Mouse (Mus musculus): Measurements from ENCODE around the gene Rhoa. TPM values are rescaled to one million over a fixed set of nuclear protein-coding genes. Genes with fewer than 3 reads are reported as not detected.
"Not testable (repeated sequence)": the region's sequence is repeated elsewhere in the genome, so short reads cannot be mapped to it uniquely, and the experiment has no call there.

Gene Rhoa
- polyA plus RNA-seq, 1 experiment from 2014 or later = 385 TPM

DNA sequence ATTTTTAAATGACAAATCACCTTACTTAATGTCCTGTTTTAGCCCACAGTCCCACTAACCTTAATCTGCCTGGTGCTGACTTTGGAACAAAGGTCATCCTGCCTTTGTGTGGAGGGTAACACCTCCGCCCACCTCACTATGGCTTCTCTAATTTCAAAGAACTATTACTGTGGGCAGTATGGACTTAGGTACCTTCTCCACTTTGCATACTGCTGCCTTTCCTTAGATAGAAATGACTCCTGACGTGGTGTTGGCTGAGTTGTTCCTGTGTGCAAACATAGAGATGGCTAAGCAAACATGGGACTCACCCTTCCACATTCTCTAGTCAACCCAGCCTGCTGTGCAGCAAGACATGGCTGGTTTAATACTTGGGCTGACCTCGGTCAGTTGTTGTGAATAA lies 4.1 kb upstream of the Rhoa start:
- Histone ChIP-seq H3K27ac (no peak overlapping the region), H3K36me3 (peaks cover 57% of the 10 kb centered on the region), H3K27me3 (ENCODE audit: insufficient read depth, poor library complexity, severe bottlenecking) (no peaks in the 10 kb centered on the region), H3K4me1 (replicated peaks) (peaks cover 24% of the 10 kb centered on the region), H3K4me3 (no peak overlapping the region), H3K9me3 (no peaks in the 10 kb centered on the region)
- DNase-seq (ENCODE audit: low spot score) = no peak
- WGBS = 85% methylated on average over 3 of the region's 3 CpGs

DNA sequence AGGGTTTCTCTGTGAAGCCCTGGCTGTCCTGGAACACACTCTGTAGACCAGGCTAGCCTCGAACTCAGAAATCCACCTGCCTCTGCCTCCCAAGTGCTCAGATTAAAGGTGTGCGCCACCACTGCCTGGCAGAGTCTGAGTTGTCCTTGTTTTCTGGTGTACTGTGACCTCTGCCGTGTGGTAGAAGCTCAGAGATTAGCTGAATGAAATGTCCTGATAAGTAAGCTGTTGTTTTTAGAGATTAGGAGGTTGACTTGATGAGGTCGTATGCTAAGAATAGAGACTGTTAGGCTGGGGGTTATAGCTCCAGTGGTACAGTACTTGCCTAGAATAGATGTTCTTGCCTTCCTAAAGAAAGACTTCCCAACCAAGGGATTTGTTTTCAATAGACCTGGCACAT lies 1.2 kb upstream of the Rhoa start:
- Histone ChIP-seq H3K27ac (peak overlapping the region; percentile 99; the same call in 1 of the 2 replicates), H3K9me3 (no peaks in the 10 kb centered on the region), H3K4me3 (peak overlapping the region; percentile 93), H3K36me3 (peaks cover 44% of the 10 kb centered on the region), H3K4me1 (replicated peaks) (peaks cover 35% of the 10 kb centered on the region), H3K27me3 (ENCODE audit: insufficient read depth, poor library complexity, severe bottlenecking) (no peaks in the 10 kb centered on the region)
- DNase-seq (ENCODE audit: low spot score) = no peak
- 85% methylated on average over 4 of the region's 4 CpGs for WGBS

DNA sequence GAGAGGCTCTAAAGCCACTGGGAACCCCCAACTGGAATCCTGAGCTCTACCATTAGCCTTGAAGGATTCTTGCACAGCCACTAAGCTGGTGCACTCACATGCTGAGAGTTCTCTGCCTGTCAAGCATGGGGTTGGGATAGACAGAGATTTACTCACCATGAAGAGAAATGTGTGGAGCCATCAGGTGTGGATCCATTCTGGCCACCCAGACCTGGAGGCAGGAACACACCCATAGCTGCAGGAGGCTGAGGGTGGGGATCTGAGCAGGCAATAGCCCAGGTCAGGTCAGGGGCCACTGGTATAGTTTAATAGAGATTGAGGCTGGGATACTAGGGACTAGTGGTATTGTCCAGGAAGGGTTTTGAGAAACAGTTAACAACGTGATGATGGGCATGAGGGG lies 759 bp upstream of the Rhoa start:
- H3K27me3 ChIP-seq (ENCODE audit: insufficient read depth, poor library complexity, severe bottlenecking) = no peaks in the 10 kb centered on the region
- no peak for DNase-seq (ENCODE audit: low spot score)
- no peaks in the 10 kb centered on the region for H3K9me3 ChIP-seq
- peak overlapping the region; percentile 93 for H3K4me3 ChIP-seq
- H3K4me1 ChIP-seq (replicated peaks) = peaks cover 35% of the 10 kb centered on the region
- peak overlapping the region; percentile 99 for H3K27ac ChIP-seq
- H3K36me3 ChIP-seq = peaks cover 41% of the 10 kb centered on the region
- 5% methylated on average over 1 of the region's 1 CpGs for WGBS

DNA sequence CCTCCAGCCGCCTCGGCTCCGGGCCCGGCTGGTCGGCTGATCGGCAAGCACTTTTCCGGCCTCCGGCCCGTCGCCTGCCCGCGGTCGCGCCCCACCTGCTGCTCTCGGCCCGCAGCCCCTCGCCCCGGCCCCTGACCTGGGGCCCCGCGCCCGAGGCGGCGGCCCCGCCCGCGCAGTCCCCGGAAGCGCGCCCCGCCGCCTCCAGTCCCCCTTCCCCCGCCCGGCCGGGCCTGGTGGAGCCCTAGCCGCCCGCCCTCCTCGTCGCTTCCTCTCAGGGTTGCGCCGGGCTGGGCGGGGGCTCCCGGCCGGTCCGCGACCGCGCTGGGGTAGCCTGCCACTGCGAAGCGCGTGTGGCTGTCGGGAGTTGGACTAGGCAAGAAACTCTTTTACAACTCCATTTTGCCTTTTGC lies 647 bp downstream of the Rhoa start:
- no peak for DNase-seq (ENCODE audit: low spot score)
- Histone ChIP-seq H3K4me1 (replicated peaks) (peaks cover 35% of the 10 kb centered on the region), H3K27ac (peak overlapping the region; percentile 99), H3K36me3 (peaks cover 28% of the 10 kb centered on the region), H3K9me3 (no peaks in the 10 kb centered on the region), H3K4me3 (peak overlapping the region; percentile 93), H3K27me3 (ENCODE audit: insufficient read depth, poor library complexity, severe bottlenecking) (no peaks in the 10 kb centered on the region)
- under 1% methylated on average over 51 of the region's 51 CpGs for WGBS

DNA sequence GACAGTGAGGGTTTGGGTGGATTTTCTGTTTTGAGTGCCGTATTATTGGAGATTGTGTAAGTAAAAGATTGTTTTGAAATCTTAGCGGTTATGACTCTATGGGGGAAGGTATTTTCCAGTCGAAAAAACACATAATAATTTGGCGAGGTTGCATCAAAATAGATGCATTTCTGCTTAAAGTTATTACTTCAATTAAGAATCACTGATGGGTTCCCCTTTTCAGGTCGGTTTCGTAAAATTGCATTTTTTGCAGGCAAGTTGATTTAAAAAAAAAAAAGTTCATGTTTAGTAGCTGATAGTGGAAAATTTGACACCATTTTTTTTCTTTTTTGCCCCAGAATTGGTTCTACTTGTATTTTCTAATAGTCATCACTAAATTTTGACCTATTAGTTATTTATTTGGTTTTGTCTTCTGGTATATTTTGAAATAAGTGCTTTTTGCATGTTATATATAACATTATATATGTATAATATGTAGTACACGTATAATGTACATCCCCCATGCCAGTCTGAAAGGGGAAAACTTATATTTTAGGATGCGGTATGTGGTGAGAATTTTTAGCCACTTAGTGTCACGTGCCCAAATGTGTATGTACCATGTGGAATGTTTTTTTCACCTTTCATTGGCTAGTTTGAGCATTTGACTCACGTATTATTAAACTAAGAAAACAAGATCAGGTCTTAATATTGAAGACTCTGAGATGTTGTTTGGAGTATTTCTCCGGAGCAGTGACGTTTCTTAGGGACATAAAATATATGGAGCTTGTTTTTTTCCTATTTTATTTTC lies 1.3 kb downstream of the Rhoa start:
- Histone ChIP-seq H3K9me3 (no peaks in the 10 kb centered on the region), H3K36me3 (peaks cover 22% of the 10 kb centered on the region), H3K4me3 (peak overlapping the region; percentile 93), H3K27me3 (ENCODE audit: insufficient read depth, poor library complexity, severe bottlenecking) (no peaks in the 10 kb centered on the region), H3K4me1 (replicated peaks) (peaks cover 35% of the 10 kb centered on the region), H3K27ac (peak overlapping the region; percentile 99)
- DNase-seq (ENCODE audit: low spot score) = no peak
- 29% methylated on average over 12 of the region's 12 CpGs for WGBS

DNA sequence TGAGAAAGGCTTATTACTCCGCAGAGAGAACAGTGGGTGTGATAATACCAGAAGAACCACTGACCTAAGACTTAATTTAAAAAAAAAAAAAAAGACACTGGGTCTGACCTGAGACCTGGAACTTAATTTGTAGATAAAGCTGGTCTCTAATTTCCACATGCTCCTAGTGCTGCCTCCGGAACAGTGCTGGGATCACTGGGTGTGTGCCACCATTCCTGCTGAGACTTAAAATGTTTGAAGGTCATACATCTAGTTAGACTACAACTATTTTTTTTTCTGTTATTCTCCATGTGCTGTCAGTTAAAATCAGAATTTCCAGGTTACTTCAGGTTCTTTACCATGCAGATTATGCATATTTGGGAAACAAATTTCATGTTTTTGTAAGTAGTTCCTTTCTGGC lies 2.2 kb downstream of the Rhoa start:
- no peaks in the 10 kb centered on the region for H3K27me3 ChIP-seq (ENCODE audit: insufficient read depth, poor library complexity, severe bottlenecking)
- H3K9me3 ChIP-seq = no peaks in the 10 kb centered on the region
- H3K4me1 ChIP-seq (replicated peaks) = peaks cover 35% of the 10 kb centered on the region
- DNase-seq (ENCODE audit: low spot score) = no peak
- H3K36me3 ChIP-seq = peaks cover 13% of the 10 kb centered on the region
- peak overlapping the region; percentile 93 for H3K4me3 ChIP-seq
- WGBS = 73% methylated on average over 2 of the region's 2 CpGs
- H3K27ac ChIP-seq = no peak overlapping the region

DNA sequence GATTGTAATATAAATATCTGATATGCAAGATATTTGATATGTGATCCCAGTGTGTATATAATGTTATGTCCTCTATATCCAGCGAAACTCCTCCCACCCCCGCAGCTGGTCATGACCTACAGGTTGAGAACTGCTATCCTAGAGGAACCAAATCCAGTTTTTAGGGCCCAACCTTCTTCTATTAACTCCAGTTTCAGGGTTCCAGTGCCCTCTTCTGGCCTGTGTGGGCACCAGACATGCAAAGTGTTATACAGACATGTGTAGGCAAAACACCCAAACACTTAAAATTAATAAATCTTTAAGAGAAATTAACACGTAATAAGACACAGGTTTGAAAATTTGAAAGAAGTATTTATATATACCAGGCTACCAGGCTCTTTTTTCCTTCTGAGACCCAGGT lies 11.6 kb downstream of the Rhoa start:
- Histone ChIP-seq H3K9me3 (no peaks in the 10 kb centered on the region), H3K27me3 (ENCODE audit: insufficient read depth, poor library complexity, severe bottlenecking) (no peaks in the 10 kb centered on the region), H3K4me1 (replicated peaks) (no peaks in the 10 kb centered on the region), H3K4me3 (no peak overlapping the region), H3K36me3 (peaks cover 79% of the 10 kb centered on the region), H3K27ac (no peak overlapping the region)
- no peak for DNase-seq (ENCODE audit: low spot score)
- 96% methylated on average over 3 of the region's 3 CpGs for WGBS

DNA sequence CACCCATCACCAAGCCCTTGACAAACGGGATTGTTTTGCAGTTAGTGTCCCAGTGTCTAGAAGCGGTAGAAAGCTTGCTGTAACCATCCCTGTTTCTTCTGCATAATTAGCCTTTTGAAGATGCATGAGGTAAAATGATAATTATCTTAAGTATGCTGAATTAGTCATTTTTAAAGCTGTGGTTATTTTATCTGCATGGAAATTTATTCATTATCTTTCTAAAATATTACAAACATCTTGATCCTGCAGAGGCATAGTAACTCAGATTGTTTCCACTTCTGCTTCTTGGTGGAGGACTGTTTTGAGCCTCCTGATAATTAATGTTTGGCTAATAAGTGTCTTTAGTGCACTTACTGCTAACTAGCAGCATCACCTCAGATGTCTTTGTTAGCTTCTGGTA lies 12.5 kb downstream of the Rhoa start:
- H3K27me3 ChIP-seq (ENCODE audit: insufficient read depth, poor library complexity, severe bottlenecking) = no peaks in the 10 kb centered on the region
- WGBS = 89% methylated on average over 2 of the region's 2 CpGs
- no peak overlapping the region for H3K4me3 ChIP-seq
- H3K36me3 ChIP-seq = peaks cover 87% of the 10 kb centered on the region
- no peak overlapping the region for H3K27ac ChIP-seq
- no peak for DNase-seq (ENCODE audit: low spot score)
- no peaks in the 10 kb centered on the region for H3K4me1 ChIP-seq (replicated peaks)
- no peaks in the 10 kb centered on the region for H3K9me3 ChIP-seq

DNA sequence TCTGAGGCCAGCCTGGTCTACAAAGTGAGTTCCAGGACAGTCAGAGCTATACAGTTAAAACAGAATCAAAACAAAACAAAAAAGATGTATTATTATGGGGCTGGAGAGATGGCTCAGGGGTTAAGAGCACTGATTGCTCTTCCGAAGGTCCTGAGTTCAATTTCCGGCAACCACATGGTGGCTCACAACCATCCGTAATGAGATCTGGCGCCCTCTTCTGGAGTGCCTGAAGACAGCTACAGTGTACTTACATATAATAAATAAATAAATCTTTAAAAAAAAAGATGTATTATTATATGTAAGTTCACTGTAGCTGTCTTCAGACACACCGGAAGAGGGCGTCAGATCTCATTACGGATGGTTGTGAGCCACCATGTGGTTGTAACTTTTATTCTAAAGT lies 16.1 kb downstream of the Rhoa start:
- H3K36me3 ChIP-seq = peaks cover 83% of the 10 kb centered on the region
- DNase-seq (ENCODE audit: low spot score) = not testable (repeated sequence)

DNA sequence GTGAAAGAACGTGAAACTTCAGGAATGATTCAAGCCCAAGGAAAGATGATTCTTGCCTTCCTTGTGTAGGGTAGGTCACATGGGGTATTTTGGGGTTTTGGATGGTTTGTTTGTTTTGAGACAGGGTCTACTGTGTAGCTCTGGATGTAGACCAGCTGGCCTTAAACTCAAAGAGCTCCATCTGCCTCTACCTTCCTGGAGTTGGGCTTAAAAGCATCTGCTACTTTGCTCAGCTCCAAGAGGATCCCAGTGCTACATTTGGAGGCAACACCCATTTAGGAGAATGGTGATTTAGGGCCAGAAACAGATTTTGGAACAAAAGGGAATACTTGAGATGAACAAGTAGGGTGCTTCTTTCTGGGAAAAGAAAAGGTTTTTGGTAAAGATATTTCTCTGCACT lies 18.9 kb downstream of the Rhoa start:
- WGBS = 94% methylated on average over 1 of the region's 1 CpGs
- Histone ChIP-seq H3K36me3 (peaks cover 88% of the 10 kb centered on the region), H3K27me3 (ENCODE audit: insufficient read depth, poor library complexity, severe bottlenecking) (no peaks in the 10 kb centered on the region), H3K4me3 (no peak overlapping the region), H3K27ac (no peak overlapping the region), H3K4me1 (replicated peaks) (no peaks in the 10 kb centered on the region), H3K9me3 (no peaks in the 10 kb centered on the region)
- no peak for DNase-seq (ENCODE audit: low spot score)

More for the DNA sequence above, 16.1 kb downstream of the Rhoa start:
- not testable (repeated sequence) for H3K27ac ChIP-seq; H3K4me3 ChIP-seq; H3K9me3 ChIP-seq; H3K27me3 ChIP-seq (ENCODE audit: insufficient read depth, poor library complexity, severe bottlenecking); H3K4me1 ChIP-seq (replicated peaks)
- WGBS = 86% methylated on average over 7 of the region's 7 CpGs

DNA sequence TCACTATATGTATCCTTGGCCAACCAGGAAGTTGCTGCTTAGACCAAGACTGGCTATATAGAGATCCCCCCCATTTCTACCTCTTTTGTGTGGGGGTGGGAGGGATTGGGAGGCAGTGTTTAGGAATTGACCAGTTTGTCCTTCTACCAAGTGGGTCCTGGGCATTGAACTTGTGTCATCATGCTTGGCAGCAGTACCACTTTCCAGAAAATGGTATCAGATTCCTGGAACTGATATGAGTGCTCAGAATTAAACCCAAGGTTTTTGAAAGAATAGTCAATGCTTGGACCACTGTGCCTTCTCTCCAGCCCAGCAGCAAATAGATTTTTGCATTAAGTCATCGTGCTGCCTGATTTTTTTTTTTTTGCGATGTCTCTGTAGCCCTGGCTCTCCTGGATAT lies 19.9 kb downstream of the Rhoa start:
- WGBS = 96% methylated on average over 2 of the region's 2 CpGs
- H3K36me3 ChIP-seq = peaks cover 88% of the 10 kb centered on the region
- H3K9me3 ChIP-seq = no peaks in the 10 kb centered on the region
- H3K4me1 ChIP-seq (replicated peaks) = no peaks in the 10 kb centered on the region
- DNase-seq (ENCODE audit: low spot score) = no peak
- no peak overlapping the region for H3K27ac ChIP-seq
- no peak overlapping the region for H3K4me3 ChIP-seq
- H3K27me3 ChIP-seq (ENCODE audit: insufficient read depth, poor library complexity, severe bottlenecking) = no peaks in the 10 kb centered on the region

DNA sequence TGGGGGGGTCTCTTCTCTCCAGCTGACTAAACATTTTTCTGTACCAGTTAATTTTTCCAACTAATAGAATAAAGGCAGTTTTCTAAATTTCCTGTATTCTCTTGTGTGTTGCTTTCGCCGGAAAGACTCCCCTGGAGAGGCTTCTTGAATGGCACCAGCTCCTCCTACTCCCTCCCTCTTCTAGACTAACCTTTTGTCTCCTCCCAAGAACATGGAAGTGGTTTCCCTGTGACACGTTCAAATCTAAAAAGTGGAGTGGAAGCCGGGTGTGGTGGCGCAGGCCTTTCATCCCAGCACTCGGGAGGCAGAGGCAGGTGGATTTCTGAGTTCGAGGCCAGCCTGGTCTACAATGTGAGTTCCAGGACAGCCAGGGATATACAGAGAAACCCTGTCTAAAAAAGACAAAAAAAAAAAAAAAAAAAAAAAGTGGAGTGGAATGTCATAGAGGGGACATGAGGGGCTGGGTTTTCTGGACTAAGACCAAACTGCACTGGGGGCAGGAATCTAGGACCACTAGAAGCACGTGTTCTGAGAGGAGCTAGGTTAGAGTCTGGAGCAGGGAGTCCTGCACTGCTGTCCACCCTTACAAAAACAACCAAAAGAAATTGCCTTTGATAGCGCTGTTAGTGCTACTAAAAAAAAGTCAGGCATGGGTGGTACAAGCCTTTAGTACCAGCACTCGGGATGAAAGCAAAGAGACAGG lies 32.1 kb downstream of the Rhoa start:
- Histone ChIP-seq H3K36me3 (peaks cover 56% of the 10 kb centered on the region), H3K27ac (peak overlapping the region; percentile 94), H3K4me3 (peak overlapping the region; percentile 86), H3K4me1 (replicated peaks) (peaks cover 30% of the 10 kb centered on the region), H3K9me3 (no peaks in the 10 kb centered on the region), H3K27me3 (ENCODE audit: insufficient read depth, poor library complexity, severe bottlenecking) (no peaks in the 10 kb centered on the region)
- 69% methylated on average over 10 of the region's 10 CpGs for WGBS
- DNase-seq (ENCODE audit: low spot score) = no peak

DNA sequence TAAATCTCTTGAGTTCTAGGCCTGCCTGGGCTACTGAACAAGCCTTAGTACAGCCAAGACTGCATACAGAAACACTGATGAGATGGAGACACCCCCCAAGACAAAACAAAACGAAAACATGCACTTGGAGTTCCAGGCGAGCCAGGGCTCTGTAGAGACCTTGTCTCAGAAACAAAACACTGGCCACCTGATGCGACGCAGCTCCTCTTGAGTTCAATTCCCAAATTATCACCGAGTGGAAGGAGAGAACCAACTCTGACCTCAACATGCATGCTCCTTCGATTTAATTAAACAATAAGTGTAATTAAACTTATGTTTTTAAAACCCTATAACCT lies 32.6 kb downstream of the Rhoa start:
- peak overlapping the region; percentile 94 for H3K27ac ChIP-seq
- H3K4me1 ChIP-seq (replicated peaks) = peaks cover 30% of the 10 kb centered on the region
- peak; percentile 24 for DNase-seq (ENCODE audit: low spot score)
- peaks cover 51% of the 10 kb centered on the region for H3K36me3 ChIP-seq
- WGBS = 34% methylated on average over 6 of the region's 6 CpGs
- H3K9me3 ChIP-seq = no peaks in the 10 kb centered on the region
- H3K27me3 ChIP-seq (ENCODE audit: insufficient read depth, poor library complexity, severe bottlenecking) = no peaks in the 10 kb centered on the region
- H3K4me3 ChIP-seq = peak overlapping the region; percentile 86
